Mouse (Mus musculus): ENCODE measurements at regions not wholly inside any gene's neighbourhood (a gene's known extent, or its start where the extent isn't known, plus 50 kb on each side); places are given as distances from the start of the nearest gene placed in this dataset.
A peak's percentile ranks its signal among the peaks of the same experiment; 100 is the strongest.

GRCm38 (mm10) chr14:39869218-39869617 lies 396.3 kb upstream of the Nrg3 start:
- no peak for DNase-seq

GRCm38 (mm10) chr14:39867163-39867562 lies 394.3 kb upstream of the Nrg3 start:
- no peak for DNase-seq

- DNase-seq, result no peak
Observed at GRCm38 (mm10) chr14:39860141-39860540, 387.3 kb upstream of the Nrg3 start.

GRCm38 (mm10) chr14:39859294-39859693 lies 386.4 kb upstream of the Nrg3 start:
- DNase-seq, result no peak

GRCm38 (mm10) chr14:39853001-39853400 lies 380.1 kb upstream of the Nrg3 start:
- DNase-seq, result peak; percentile 3

GRCm38 (mm10) chr14:39852526-39852925 lies 379.6 kb upstream of the Nrg3 start:
- no peak for DNase-seq
